Mouse (Mus musculus): ENCODE data around the gene Bag1. TPM values are rescaled to one million over a fixed set of nuclear protein-coding genes. Genes with fewer than 3 reads are reported as not detected.
"Not testable (repeated sequence)": the region's sequence is repeated elsewhere in the genome, so short reads cannot be mapped to it uniquely, and the experiment has no call there.

Bag1 gene
- total RNA-seq, 2 experiments from 2014 or later, result 172 to 178 TPM

- intact Hi-C loops (cut with DNase I), result no loop called here
- DNase-seq (ENCODE audit: low spot score in 2 of 2), result no peak
Observed at GRCm38 (mm10) chr4:40938793-40939192, 9.3 kb downstream of the Bag1 start.

GRCm38 (mm10) chr4:40936175-40936839, 11.8 kb downstream of the Bag1 start:
- peak; percentile 34 to 67 for DNase-seq (ENCODE audit: low spot score in 2 of 2)
- intact Hi-C loops (cut with DNase I), result no loop called here

GRCm38 (mm10) chr4:40934369-40934768, 13.7 kb downstream of the Bag1 start:
- intact Hi-C loops (cut with DNase I); DNase-seq (ENCODE audit: low spot score in 2 of 2): not testable (repeated sequence)

- no peak for DNase-seq (ENCODE audit: low spot score in 2 of 2)
Observed at GRCm38 (mm10) chr4:40933694-40934093, 14.4 kb downstream of the Bag1 start.

GRCm38 (mm10) chr4:40929046-40929445, 19.0 kb downstream of the Bag1 start:
- DNase-seq (ENCODE audit: low spot score in 2 of 2), result no peak
- intact Hi-C loops (cut with DNase I), result no loop called here

More at GRCm38 (mm10) chr4:40933694-40934093, 14.4 kb downstream of the Bag1 start:
- intact Hi-C loops (cut with DNase I), result no loop called here

- intact Hi-C loops (cut with DNase I), result no loop called here
- DNase-seq (ENCODE audit: low spot score in 2 of 2), result no peak
Observed at GRCm38 (mm10) chr4:40925568-40925967, 22.5 kb downstream of the Bag1 start.

- no peak for DNase-seq (ENCODE audit: low spot score in 2 of 2)
- intact Hi-C loops (cut with DNase I), result no loop called here
Observed at GRCm38 (mm10) chr4:40923087-40923651, 24.9 kb downstream of the Bag1 start.

- no peak for DNase-seq (ENCODE audit: low spot score in 2 of 2)
- intact Hi-C loops (cut with DNase I), result no loop called here
Observed at GRCm38 (mm10) chr4:40921288-40921687, 26.8 kb downstream of the Bag1 start.

- peak; percentile 14 to 85 for DNase-seq (ENCODE audit: low spot score in 2 of 2)
- intact Hi-C loops (cut with DNase I), result no loop called here
Observed at GRCm38 (mm10) chr4:40920576-40920975, 27.5 kb downstream of the Bag1 start.

GRCm38 (mm10) chr4:40919785-40920184, 28.3 kb downstream of the Bag1 start, which contains the start of gene Spink4:
Spink4 (plus strand) TSS chr4:40920052.
- intact Hi-C loops (cut with DNase I), result no loop called here
- no peak for DNase-seq (ENCODE audit: low spot score in 2 of 2)

- intact Hi-C loops (cut with DNase I), result no loop called here
Observed at GRCm38 (mm10) chr4:40916592-40917155, 31.4 kb downstream of the Bag1 start.

GRCm38 (mm10) chr4:40915947-40916346, 32.1 kb downstream of the Bag1 start:
- intact Hi-C loops (cut with DNase I), result no loop called here
- no peak for DNase-seq (ENCODE audit: low spot score in 2 of 2)

More at GRCm38 (mm10) chr4:40916592-40917155, 31.4 kb downstream of the Bag1 start:
- no peak for DNase-seq (ENCODE audit: low spot score in 2 of 2)

GRCm38 (mm10) chr4:40914287-40914867, 33.7 kb downstream of the Bag1 start:
- no peak for DNase-seq (ENCODE audit: low spot score in 2 of 2)
- intact Hi-C loops (cut with DNase I), result no loop called here

- DNase-seq (ENCODE audit: low spot score in 2 of 2), result no peak
- intact Hi-C loops (cut with DNase I), result no loop called here
Observed at GRCm38 (mm10) chr4:40908261-40908969, 39.7 kb downstream of the Bag1 start.

GRCm38 (mm10) chr4:40906298-40906697, 41.8 kb downstream of the Bag1 start:
- intact Hi-C loops (cut with DNase I), result loop anchor here (1.0 kb wide), 1 partner anchor 132 kb away; no protein-coding TSS in a partner anchor
- peak in 1 of 2 experiments; percentile 16 for DNase-seq (ENCODE audit: low spot score in 2 of 2)

- no peak for DNase-seq (ENCODE audit: low spot score in 2 of 2)
- intact Hi-C loops (cut with DNase I), result no loop called here
Observed at GRCm38 (mm10) chr4:40900612-40901011, 47.5 kb downstream of the Bag1 start.

- no peak for DNase-seq (ENCODE audit: low spot score in 2 of 2)
- intact Hi-C loops (cut with DNase I), result no loop called here
Observed at GRCm38 (mm10) chr4:40900071-40900470, 48.0 kb downstream of the Bag1 start.

GRCm38 (mm10) chr4:40899264-40899663, 48.8 kb downstream of the Bag1 start:
- intact Hi-C loops (cut with DNase I), result no loop called here
- no peak for DNase-seq (ENCODE audit: low spot score in 2 of 2)

- intact Hi-C loops (cut with DNase I), result no loop called here
- DNase-seq (ENCODE audit: low spot score in 2 of 2), result no peak
Observed at GRCm38 (mm10) chr4:40898476-40899044, 49.5 kb downstream of the Bag1 start.

- intact Hi-C loops (cut with DNase I), result no loop called here
Observed at GRCm38 (mm10) chr4:40895646-40896045, 52.4 kb downstream of the Bag1 start.

More at GRCm38 (mm10) chr4:40895646-40896045, 52.4 kb downstream of the Bag1 start:
- no peak for DNase-seq (ENCODE audit: low spot score in 2 of 2)

All from left cerebral cortex, postnatal 25 days (tissue).